Mouse (Mus musculus): ENCODE results near the gene Glb1l. TPM values are rescaled to one million over a fixed set of nuclear protein-coding genes. Genes with fewer than 3 reads are reported as not detected.

Glb1l gene
- polyA plus RNA-seq, 1 experiment from 2014 or later, result 34.4 TPM

GRCm38 (mm10) chr1:75248041-75248772 is 37.6 kb upstream of the Glb1l start:
- H3K27me3 ChIP-seq (ENCODE audit: control insufficient read depth, insufficient read depth, low read length), result no peaks in the 10 kb centered on the region
- H3K4me3 ChIP-seq (ENCODE audit: low read length), result no peak overlapping the region
- no peaks in the 10 kb centered on the region for H3K9me3 ChIP-seq (ENCODE audit: control insufficient read depth, low read length)
- H3K36me3 ChIP-seq (ENCODE audit: control insufficient read depth, insufficient read depth, low read length), result peaks cover 8% of the 10 kb centered on the region; the same call in 1 of the 2 replicates
- 48% methylated on average over 9 of the region's 9 CpGs for WGBS
- H3K27ac ChIP-seq (ENCODE audit: low read depth, low read length), result peak overlapping the region; percentile 17; the same call in 1 of the 2 replicates
- H3K4me2 ChIP-seq (replicated peaks; ENCODE audit: low read depth, low read length), result no peak overlapping the region
- peak overlapping the region; percentile 23; the same call in 1 of the 2 replicates for H3K9ac ChIP-seq (ENCODE audit: low read depth, low read length)
- no peak for ATAC-seq (ENCODE audit: low FRiP score, low TSS enrichment)
- peaks cover 12% of the 10 kb centered on the region for H3K4me1 ChIP-seq (ENCODE audit: control insufficient read depth, insufficient read depth, low read length)

- no peak for ATAC-seq (ENCODE audit: low FRiP score, low TSS enrichment)
- no peaks in the 10 kb centered on the region for H3K9me3 ChIP-seq (ENCODE audit: control insufficient read depth, low read length)
- no peak overlapping the region for H3K4me3 ChIP-seq (ENCODE audit: low read length)
- WGBS, result 80% methylated on average over 16 of the region's 16 CpGs
- H3K9ac ChIP-seq (ENCODE audit: low read depth, low read length), result no peak overlapping the region
- peaks cover 8% of the 10 kb centered on the region; the same call in 1 of the 2 replicates for H3K36me3 ChIP-seq (ENCODE audit: control insufficient read depth, insufficient read depth, low read length)
- no peak overlapping the region for H3K27ac ChIP-seq (ENCODE audit: low read depth, low read length)
- no peaks in the 10 kb centered on the region for H3K27me3 ChIP-seq (ENCODE audit: control insufficient read depth, insufficient read depth, low read length)
- H3K4me1 ChIP-seq (ENCODE audit: control insufficient read depth, insufficient read depth, low read length), result peaks cover 12% of the 10 kb centered on the region
- H3K4me2 ChIP-seq (replicated peaks; ENCODE audit: low read depth, low read length), result no peak overlapping the region
Observed at GRCm38 (mm10) chr1:75247071-75247930, 36.7 kb upstream of the Glb1l start.

DNA sequence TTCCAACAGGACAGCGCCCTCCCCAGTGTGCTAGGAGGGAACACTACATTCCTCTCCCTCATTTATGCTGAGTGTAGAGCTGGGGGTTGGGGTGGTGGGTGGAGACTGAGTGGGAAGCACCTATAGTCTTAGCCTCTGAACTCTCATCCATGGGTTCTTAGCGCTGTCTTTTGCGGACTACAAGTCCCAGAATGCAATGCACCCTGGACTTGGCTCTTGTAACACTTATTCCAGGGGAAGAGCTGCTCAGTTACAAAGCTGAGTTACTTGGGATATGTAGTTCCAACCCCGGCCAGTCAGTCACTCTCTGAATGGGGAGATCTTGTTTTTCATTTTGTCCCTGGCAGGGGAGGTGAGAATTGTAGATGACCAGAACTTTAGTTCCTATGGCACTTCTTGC is 34.2 kb upstream of the Glb1l start:
- Histone ChIP-seq H3K4me3 (ENCODE audit: low read length) (no peak overlapping the region), H3K27ac (ENCODE audit: low read depth, low read length) (no peak overlapping the region), H3K4me1 (ENCODE audit: control insufficient read depth, insufficient read depth, low read length) (peaks cover 8% of the 10 kb centered on the region; the same call in 1 of the 2 replicates), H3K9ac (ENCODE audit: low read depth, low read length) (no peak overlapping the region), H3K27me3 (ENCODE audit: control insufficient read depth, insufficient read depth, low read length) (no peaks in the 10 kb centered on the region), H3K9me3 (ENCODE audit: control insufficient read depth, low read length) (no peaks in the 10 kb centered on the region), H3K4me2 (replicated peaks; ENCODE audit: low read depth, low read length) (no peak overlapping the region), H3K36me3 (ENCODE audit: control insufficient read depth, insufficient read depth, low read length) (peaks cover 15% of the 10 kb centered on the region; the same call in 1 of the 2 replicates)
- ATAC-seq (ENCODE audit: low FRiP score, low TSS enrichment), result peak; percentile 72; the same call in 1 of the 2 replicates
- 18% methylated on average over 4 of the region's 4 CpGs for WGBS

GRCm38 (mm10) chr1:75244175-75244826 is 33.7 kb upstream of the Glb1l start:
- no peaks in the 10 kb centered on the region for H3K9me3 ChIP-seq (ENCODE audit: control insufficient read depth, low read length)
- 91% methylated on average over 12 of the region's 12 CpGs for WGBS
- H3K4me2 ChIP-seq (replicated peaks; ENCODE audit: low read depth, low read length), result no peak overlapping the region
- H3K4me3 ChIP-seq (ENCODE audit: low read length), result no peak overlapping the region
- ATAC-seq (ENCODE audit: low FRiP score, low TSS enrichment), result peak; percentile 5; the same call in 1 of the 2 replicates
- no peak overlapping the region for H3K27ac ChIP-seq (ENCODE audit: low read depth, low read length)
- no peaks in the 10 kb centered on the region for H3K27me3 ChIP-seq (ENCODE audit: control insufficient read depth, insufficient read depth, low read length)
- H3K4me1 ChIP-seq (ENCODE audit: control insufficient read depth, insufficient read depth, low read length), result peaks cover 8% of the 10 kb centered on the region; the same call in 1 of the 2 replicates
- H3K9ac ChIP-seq (ENCODE audit: low read depth, low read length), result no peak overlapping the region
- peaks cover 15% of the 10 kb centered on the region; the same call in 1 of the 2 replicates for H3K36me3 ChIP-seq (ENCODE audit: control insufficient read depth, insufficient read depth, low read length)

GRCm38 (mm10) chr1:75243411-75243810 is 32.8 kb upstream of the Glb1l start:
- H3K36me3 ChIP-seq (ENCODE audit: control insufficient read depth, insufficient read depth, low read length), result peaks cover 17% of the 10 kb centered on the region; the same call in 1 of the 2 replicates
- WGBS, result 94% methylated on average over 14 of the region's 14 CpGs
- no peak overlapping the region for H3K27ac ChIP-seq (ENCODE audit: low read depth, low read length)
- peaks cover 7% of the 10 kb centered on the region; the same call in 1 of the 2 replicates for H3K4me1 ChIP-seq (ENCODE audit: control insufficient read depth, insufficient read depth, low read length)
- no peaks in the 10 kb centered on the region for H3K9me3 ChIP-seq (ENCODE audit: control insufficient read depth, low read length)
- no peaks in the 10 kb centered on the region for H3K27me3 ChIP-seq (ENCODE audit: control insufficient read depth, insufficient read depth, low read length)
- H3K4me3 ChIP-seq (ENCODE audit: low read length), result no peak overlapping the region
- H3K9ac ChIP-seq (ENCODE audit: low read depth, low read length), result no peak overlapping the region
- H3K4me2 ChIP-seq (replicated peaks; ENCODE audit: low read depth, low read length), result no peak overlapping the region
- ATAC-seq (ENCODE audit: low FRiP score, low TSS enrichment), result no peak

GRCm38 (mm10) chr1:75239591-75239990 is 29.0 kb upstream of the Glb1l start:
- Histone ChIP-seq H3K4me1 (ENCODE audit: control insufficient read depth, insufficient read depth, low read length) (peaks cover 14% of the 10 kb centered on the region), H3K27me3 (ENCODE audit: control insufficient read depth, insufficient read depth, low read length) (no peaks in the 10 kb centered on the region), H3K36me3 (ENCODE audit: control insufficient read depth, insufficient read depth, low read length) (peaks cover 17% of the 10 kb centered on the region; the same call in 1 of the 2 replicates), H3K4me3 (ENCODE audit: low read length) (no peak overlapping the region), H3K4me2 (replicated peaks; ENCODE audit: low read depth, low read length) (no peak overlapping the region), H3K27ac (ENCODE audit: low read depth, low read length) (no peak overlapping the region), H3K9ac (ENCODE audit: low read depth, low read length) (no peak overlapping the region), H3K9me3 (ENCODE audit: control insufficient read depth, low read length) (no peaks in the 10 kb centered on the region)
- ATAC-seq (ENCODE audit: low FRiP score, low TSS enrichment), result no peak
- WGBS, result 88% methylated on average over 10 of the region's 10 CpGs

DNA sequence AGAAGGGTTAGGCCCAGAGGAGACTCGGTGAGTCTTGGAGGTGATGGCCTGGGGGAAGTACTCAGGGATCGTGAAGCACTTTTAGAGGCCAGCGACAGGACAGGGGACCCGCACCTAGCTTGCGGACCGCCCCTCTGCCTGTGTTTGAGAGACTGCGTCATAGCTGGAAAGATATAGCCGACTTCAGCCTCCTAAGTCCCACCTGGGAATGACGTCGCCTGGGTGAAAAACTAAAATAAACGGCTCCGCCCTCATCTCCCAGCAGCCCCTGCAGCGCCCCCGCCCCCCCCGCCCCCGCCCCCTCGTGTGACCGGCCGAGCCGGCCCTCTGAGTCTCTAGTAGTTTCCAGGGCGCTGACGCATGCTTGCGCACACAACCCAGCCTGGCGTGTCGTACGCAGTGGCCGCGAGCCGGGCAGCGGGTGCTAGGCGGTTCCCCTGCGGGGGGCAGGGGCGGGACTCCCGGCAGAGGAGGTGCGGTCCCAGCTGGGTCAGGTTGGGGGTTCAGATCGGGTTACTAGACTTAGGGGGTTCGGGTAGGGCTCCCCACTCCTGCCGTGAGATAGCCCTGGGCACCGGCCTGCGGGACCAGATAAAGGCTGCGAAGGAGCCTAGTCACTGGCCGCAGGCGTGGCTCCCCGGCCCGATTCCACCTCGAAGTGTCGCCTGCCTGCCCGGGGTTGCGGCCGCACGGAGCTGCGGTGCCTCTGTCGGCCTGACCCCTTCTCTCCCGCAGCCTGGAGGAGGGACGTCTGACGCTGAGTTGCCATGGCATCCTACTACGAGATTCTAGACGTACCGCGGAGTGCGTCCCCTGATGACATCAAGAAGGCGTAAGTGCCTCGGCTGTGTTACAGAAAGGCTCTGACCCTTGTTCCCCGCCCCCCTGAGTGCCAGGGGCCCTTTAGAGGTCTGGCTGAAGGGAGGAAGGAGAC is 25.8 kb upstream of the Glb1l start, which contains the start of gene Dnajb2:
Dnajb2 (plus strand) TSS at position 290 of the 934 bp plus-strand sequence.
- H3K36me3 ChIP-seq (ENCODE audit: control insufficient read depth, insufficient read depth, low read length), result peaks cover 4% of the 10 kb centered on the region; the same call in 1 of the 2 replicates
- ATAC-seq (ENCODE audit: low FRiP score, low TSS enrichment), result peak; percentile 92
- H3K9ac ChIP-seq (ENCODE audit: low read depth, low read length), result peak within 1 kb of the TSS; percentile 84
- peak within 1 kb of the TSS; percentile 93 for H3K4me2 ChIP-seq (replicated peaks; ENCODE audit: low read depth, low read length)
- H3K4me1 ChIP-seq (ENCODE audit: control insufficient read depth, insufficient read depth, low read length), result peaks cover 14% of the 10 kb centered on the region
- H3K27ac ChIP-seq (ENCODE audit: low read depth, low read length), result peak within 1 kb of the TSS; percentile 62; the same call in 1 of the 2 replicates
- H3K4me3 ChIP-seq (ENCODE audit: low read length), result peak within 1 kb of the TSS; percentile 71
- no peaks in the 10 kb centered on the region for H3K27me3 ChIP-seq (ENCODE audit: control insufficient read depth, insufficient read depth, low read length)
- H3K9me3 ChIP-seq (ENCODE audit: control insufficient read depth, low read length), result no peaks in the 10 kb centered on the region
- under 1% methylated on average over 63 of the region's 64 CpGs for WGBS

- H3K27me3 ChIP-seq (ENCODE audit: control insufficient read depth, insufficient read depth, low read length), result no peaks in the 10 kb centered on the region
- 3% methylated on average over 8 of the region's 8 CpGs for WGBS
- H3K9ac ChIP-seq (ENCODE audit: low read depth, low read length), result no peak overlapping the region
- H3K4me3 ChIP-seq (ENCODE audit: low read length), result no peak overlapping the region
- ATAC-seq (ENCODE audit: low FRiP score, low TSS enrichment), result no peak
- peaks cover 14% of the 10 kb centered on the region for H3K4me1 ChIP-seq (ENCODE audit: control insufficient read depth, insufficient read depth, low read length)
- H3K27ac ChIP-seq (ENCODE audit: low read depth, low read length), result no peak overlapping the region
- H3K36me3 ChIP-seq (ENCODE audit: control insufficient read depth, insufficient read depth, low read length), result 0 out of 2 replicates have a peak, but pooled peaks cover 2% of the 10 kb centered on the region
- no peaks in the 10 kb centered on the region for H3K9me3 ChIP-seq (ENCODE audit: control insufficient read depth, low read length)
- no peak overlapping the region for H3K4me2 ChIP-seq (replicated peaks; ENCODE audit: low read depth, low read length)
Observed at GRCm38 (mm10) chr1:75234606-75235005, 24.0 kb upstream of the Glb1l start.
